Mouse (Mus musculus): Measurements from ENCODE around the gene Trio. TPM values are rescaled to one million over a fixed set of nuclear protein-coding genes. Genes with fewer than 3 reads are reported as not detected.
"Not testable (repeated sequence)": the region's sequence is repeated elsewhere in the genome, so short reads cannot be mapped to it uniquely, and the experiment has no call there.

Trio gene
- polyA plus RNA-seq, 1 experiment from 2014 or later: 15.9 TPM

DNA sequence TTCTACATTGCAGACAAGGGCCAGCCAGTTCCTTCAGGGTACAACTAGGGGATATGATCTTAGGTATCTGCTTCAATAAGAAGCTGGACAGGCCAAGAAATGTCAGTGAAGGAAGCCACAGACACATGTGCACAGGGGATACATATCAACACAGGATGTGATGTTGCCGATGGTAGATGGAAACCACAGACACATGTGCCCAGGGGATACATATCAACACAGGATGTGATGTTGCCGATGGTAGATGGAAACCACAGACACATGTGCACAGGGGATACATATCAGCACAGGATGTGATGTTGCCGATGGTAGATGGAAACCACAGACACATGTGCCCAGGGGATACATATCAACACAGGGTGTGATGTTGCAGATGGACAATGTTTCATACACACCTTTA lies 197.8 kb downstream of the Trio start:
- ATAC-seq; H3K27me3 ChIP-seq (replicated peaks); H3K27ac ChIP-seq; H3K4me1 ChIP-seq (replicated peaks); H3K4me2 ChIP-seq (replicated peaks); H3K9ac ChIP-seq; H3K9me3 ChIP-seq; H3K4me3 ChIP-seq (replicated peaks): not testable (repeated sequence)
- peaks cover 36% of the 10 kb centered on the region for H3K36me3 ChIP-seq
- 78% methylated on average over 3 of the region's 3 CpGs for WGBS

DNA sequence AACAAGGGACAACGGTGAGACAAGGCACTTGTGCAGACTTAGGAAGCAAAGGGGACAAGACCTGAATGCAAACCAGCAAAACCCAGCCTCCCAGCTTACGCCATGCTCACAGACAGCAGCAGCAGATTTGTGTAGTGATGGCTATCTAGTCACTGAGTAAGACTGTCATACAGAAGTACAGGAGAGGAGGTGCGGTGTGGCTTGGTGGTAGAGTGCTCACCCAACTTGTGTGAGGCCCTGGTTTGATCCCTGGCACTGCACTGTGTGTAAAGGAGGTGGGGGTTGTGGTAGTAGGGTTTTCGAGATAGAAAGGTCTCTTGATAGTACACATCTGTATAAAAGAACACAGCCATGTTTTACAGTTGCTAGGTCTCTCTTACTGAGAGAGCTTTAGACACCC lies 198.8 kb downstream of the Trio start:
- Histone ChIP-seq H3K4me1 (replicated peaks) (no peaks in the 10 kb centered on the region), H3K36me3 (peaks cover 36% of the 10 kb centered on the region), H3K4me3 (replicated peaks) (no peak overlapping the region), H3K4me2 (replicated peaks) (no peak overlapping the region), H3K27me3 (replicated peaks) (no peaks in the 10 kb centered on the region), H3K27ac (no peak overlapping the region), H3K9ac (no peak overlapping the region), H3K9me3 (no peaks in the 10 kb centered on the region)
- no peak for ATAC-seq
- 91% methylated on average over 4 of the region's 4 CpGs for WGBS

DNA sequence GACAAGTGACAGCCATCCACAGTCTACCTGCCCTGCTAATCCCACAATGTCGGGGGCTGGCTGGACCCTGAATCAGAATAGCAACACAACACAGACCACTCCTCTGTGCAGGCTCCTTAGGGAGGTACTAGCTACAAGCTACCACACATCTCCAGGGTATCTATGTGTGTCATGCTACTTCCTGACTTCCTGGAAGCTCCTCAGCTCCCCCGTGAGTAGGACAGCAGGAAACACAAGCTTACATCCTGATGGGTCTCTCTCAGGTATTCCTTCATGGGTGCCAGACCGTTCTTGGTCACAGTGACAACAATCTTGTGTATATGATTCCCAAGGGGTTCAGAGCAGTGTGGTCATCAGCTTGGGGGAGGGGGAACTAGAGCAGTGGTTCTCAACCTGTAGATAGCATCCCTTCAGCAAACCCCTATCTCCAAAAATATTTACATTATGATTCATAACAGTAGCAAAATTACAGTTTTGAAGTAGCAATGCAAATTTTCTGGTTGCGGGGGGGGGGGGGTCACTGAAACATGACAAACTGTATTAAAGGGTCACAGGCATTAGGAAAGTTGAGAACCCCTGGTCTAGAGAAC lies 199.5 kb downstream of the Trio start:
- Histone ChIP-seq H3K4me1 (replicated peaks) (no peaks in the 10 kb centered on the region), H3K36me3 (peaks cover 36% of the 10 kb centered on the region), H3K4me3 (replicated peaks) (no peak overlapping the region), H3K9ac (no peak overlapping the region), H3K9me3 (no peaks in the 10 kb centered on the region), H3K27ac (no peak overlapping the region), H3K27me3 (replicated peaks) (no peaks in the 10 kb centered on the region), H3K4me2 (replicated peaks) (no peak overlapping the region)
- no peak for ATAC-seq
- WGBS: 85% methylated on average over 4 of the region's 4 CpGs

DNA sequence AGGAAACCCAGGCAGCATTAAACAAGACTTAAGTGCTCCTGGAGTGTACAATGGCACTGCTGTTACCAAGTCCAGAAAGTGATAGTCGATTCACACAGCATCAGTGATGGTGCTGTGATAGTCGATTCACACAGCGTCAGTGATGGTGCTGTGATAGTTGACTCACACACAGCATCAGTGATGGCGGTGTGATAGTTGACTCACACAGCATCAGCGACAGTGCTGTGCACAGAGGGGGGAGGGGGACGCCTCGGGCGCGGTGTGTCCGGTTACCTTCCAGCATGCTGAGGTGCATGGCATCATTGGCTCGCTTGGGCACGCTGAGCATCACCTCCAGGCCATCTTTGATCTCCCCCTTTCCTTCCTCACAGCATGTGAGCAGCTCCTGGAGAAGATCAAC lies 200.3 kb downstream of the Trio start:
- 92% methylated on average over 12 of the region's 12 CpGs for WGBS
- Histone ChIP-seq H3K4me1 (replicated peaks) (no peaks in the 10 kb centered on the region), H3K36me3 (peaks cover 36% of the 10 kb centered on the region), H3K9me3 (no peaks in the 10 kb centered on the region), H3K4me2 (replicated peaks) (no peak overlapping the region), H3K4me3 (replicated peaks) (no peak overlapping the region), H3K9ac (no peak overlapping the region), H3K27me3 (replicated peaks) (no peaks in the 10 kb centered on the region), H3K27ac (no peak overlapping the region)
- no peak for ATAC-seq

DNA sequence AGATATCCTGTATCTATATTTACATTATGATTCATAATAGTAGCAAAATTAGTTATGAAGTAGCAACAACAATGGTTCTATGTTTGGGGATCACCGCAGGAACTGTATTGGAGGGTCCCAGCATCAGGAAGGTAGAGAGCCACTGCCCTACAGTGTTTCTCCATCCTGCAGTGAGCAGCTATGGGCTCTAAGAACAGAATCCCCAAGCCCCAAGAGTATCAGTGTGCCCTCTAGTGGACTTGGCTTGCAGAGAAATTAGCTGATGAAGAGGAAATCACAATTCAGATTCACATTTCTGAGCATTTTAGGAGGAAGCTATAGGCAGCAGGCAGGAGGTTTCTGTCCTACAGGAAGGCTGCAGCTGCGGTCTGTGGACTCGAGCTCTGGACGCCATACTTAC lies 202.1 kb downstream of the Trio start:
- Histone ChIP-seq H3K4me3 (replicated peaks) (no peak overlapping the region), H3K9ac (no peak overlapping the region), H3K4me1 (replicated peaks) (no peaks in the 10 kb centered on the region), H3K36me3 (peaks cover 34% of the 10 kb centered on the region), H3K27ac (no peak overlapping the region), H3K27me3 (replicated peaks) (no peaks in the 10 kb centered on the region), H3K9me3 (no peaks in the 10 kb centered on the region), H3K4me2 (replicated peaks) (no peak overlapping the region)
- WGBS: 77% methylated on average over 4 of the region's 4 CpGs
- ATAC-seq: 0 out of 2 replicates have a peak, but pooled peaks have one; percentile 47

DNA sequence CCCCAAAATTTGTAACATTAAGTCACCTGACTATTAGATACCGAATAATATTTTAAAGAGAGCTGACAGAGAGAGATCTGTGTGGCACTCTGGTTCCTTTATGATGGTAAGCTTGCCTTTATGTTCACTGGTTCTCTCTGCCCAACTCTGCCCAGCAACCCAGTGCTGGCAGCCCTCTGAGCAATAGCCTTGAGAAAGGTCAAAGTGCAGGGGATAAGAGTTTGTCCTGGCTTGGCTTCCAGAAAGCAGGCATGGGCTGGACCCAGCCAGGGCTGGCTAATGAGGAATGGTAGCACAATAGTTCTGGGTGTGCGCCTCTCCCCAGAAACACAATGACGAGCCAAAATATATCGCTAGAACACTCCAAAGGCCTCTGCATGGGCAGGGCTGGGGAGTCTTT lies 203.2 kb downstream of the Trio start:
- Histone ChIP-seq H3K4me1 (replicated peaks) (no peaks in the 10 kb centered on the region), H3K9ac (no peak overlapping the region), H3K4me2 (replicated peaks) (no peak overlapping the region), H3K27ac (no peak overlapping the region), H3K4me3 (replicated peaks) (no peak overlapping the region), H3K9me3 (no peaks in the 10 kb centered on the region), H3K36me3 (peaks cover 36% of the 10 kb centered on the region), H3K27me3 (replicated peaks) (no peaks in the 10 kb centered on the region)
- ATAC-seq: no peak
- 90% methylated on average over 4 of the region's 4 CpGs for WGBS

DNA sequence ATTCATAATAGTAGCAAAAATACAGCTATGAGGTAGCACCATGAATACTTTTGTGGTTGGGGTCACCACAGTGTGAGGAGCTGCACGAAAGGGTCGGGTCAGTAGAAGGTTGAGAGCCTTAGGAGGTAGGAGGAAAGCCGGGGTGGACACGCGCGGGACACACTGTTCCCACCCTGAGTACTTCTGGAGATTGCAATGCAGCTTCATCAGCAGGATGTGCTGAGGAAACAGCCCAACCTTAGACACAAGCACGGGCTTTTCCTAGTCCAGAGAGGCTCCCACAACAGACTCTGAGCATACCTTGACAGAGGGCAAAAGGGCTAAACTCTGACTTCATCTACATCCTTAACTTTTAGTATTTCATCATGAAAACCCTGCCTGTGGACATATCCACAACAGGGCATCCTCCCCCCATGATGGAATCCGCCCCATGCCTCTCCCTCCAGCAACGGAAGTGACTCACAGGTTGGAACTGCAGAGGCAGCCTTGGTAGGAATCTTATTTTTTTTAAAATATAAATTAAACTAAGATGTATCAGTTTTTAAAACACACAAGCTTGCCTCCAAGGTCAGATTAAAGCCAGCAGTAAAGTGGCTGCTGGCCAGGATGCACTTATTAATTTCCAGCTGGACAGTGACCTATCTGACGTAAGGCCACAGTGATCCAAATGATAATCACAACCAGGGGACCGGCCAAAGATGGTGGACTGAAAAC lies 203.8 kb downstream of the Trio start:
- WGBS: 91% methylated on average over 11 of the region's 11 CpGs
- no peaks in the 10 kb centered on the region for H3K27me3 ChIP-seq (replicated peaks)
- no peak for ATAC-seq
- no peaks in the 10 kb centered on the region for H3K4me1 ChIP-seq (replicated peaks)
- H3K4me2 ChIP-seq (replicated peaks): no peak overlapping the region
- peaks cover 32% of the 10 kb centered on the region for H3K36me3 ChIP-seq
- no peak overlapping the region for H3K27ac ChIP-seq
- no peak overlapping the region for H3K9ac ChIP-seq
- no peaks in the 10 kb centered on the region for H3K9me3 ChIP-seq
- H3K4me3 ChIP-seq (replicated peaks): no peak overlapping the region

DNA sequence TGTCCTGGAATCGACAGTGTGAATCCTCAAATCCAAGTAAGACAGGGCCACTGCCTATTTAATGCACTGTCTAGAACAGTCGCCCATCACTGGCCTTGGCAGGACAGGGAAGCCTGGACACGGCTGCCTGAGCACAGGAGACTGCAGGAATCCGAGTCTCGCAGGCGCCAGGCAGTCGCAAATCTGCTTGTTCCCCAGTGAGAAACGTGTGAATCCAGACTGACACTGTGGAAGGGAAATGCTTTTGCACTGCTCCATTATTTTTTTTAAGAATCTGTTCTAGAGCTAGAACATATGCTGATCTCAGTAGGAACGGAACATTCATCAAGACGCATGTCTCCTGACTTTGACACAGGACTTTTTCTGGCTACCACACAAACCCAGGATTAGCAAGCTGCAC lies 208.6 kb downstream of the Trio start:
- Histone ChIP-seq H3K27me3 (replicated peaks) (no peaks in the 10 kb centered on the region), H3K4me3 (replicated peaks) (no peak overlapping the region), H3K4me2 (replicated peaks) (no peak overlapping the region), H3K27ac (no peak overlapping the region), H3K9me3 (no peaks in the 10 kb centered on the region), H3K9ac (no peak overlapping the region), H3K36me3 (peaks cover 20% of the 10 kb centered on the region; the same call in 1 of the 2 replicates), H3K4me1 (replicated peaks) (no peaks in the 10 kb centered on the region)
- WGBS: 70% methylated on average over 10 of the region's 10 CpGs
- no peak for ATAC-seq

DNA sequence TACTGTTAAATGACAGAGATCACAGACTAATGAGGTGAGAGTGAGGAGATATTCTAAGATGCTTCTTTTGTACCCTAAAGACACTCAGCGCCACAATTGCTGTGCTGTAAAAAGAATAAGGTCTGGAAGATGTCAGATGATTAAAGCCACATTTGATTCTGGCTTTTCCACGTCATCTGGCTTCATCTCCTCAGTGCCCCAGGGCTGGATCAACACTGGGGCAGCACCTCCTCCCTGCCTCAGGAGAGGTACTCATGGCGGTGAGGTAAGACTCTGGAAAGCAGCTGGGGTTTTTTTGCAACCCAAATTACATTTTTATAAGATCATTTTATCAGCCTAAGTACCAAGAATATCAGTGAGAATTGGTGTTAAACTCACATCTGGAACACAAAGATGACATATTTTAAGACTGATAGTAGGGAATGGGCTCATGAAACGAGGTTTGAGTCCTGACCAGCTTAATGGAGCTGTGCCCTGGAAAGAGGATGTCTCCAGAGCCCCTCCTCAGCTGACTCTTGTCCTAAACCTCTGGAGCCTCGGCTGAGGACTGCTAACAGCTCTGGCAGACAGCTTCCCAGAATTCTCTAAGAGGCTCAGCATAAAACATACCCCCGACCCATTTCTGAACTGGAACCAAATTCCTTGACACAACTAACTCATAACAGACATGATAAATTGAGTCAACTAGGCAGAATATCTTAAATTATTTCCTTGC lies 210.8 kb downstream of the Trio start:
- ATAC-seq: no peak
- 57% methylated on average over 6 of the region's 6 CpGs for WGBS
- no peaks in the 10 kb centered on the region for H3K9me3 ChIP-seq
- no peak overlapping the region for H3K27ac ChIP-seq
- H3K4me3 ChIP-seq (replicated peaks): no peak overlapping the region
- H3K4me2 ChIP-seq (replicated peaks): no peak overlapping the region
- H3K27me3 ChIP-seq (replicated peaks): no peaks in the 10 kb centered on the region
- peaks cover 20% of the 10 kb centered on the region; the same call in 1 of the 2 replicates for H3K36me3 ChIP-seq
- H3K9ac ChIP-seq: no peak overlapping the region
- H3K4me1 ChIP-seq (replicated peaks): no peaks in the 10 kb centered on the region

DNA sequence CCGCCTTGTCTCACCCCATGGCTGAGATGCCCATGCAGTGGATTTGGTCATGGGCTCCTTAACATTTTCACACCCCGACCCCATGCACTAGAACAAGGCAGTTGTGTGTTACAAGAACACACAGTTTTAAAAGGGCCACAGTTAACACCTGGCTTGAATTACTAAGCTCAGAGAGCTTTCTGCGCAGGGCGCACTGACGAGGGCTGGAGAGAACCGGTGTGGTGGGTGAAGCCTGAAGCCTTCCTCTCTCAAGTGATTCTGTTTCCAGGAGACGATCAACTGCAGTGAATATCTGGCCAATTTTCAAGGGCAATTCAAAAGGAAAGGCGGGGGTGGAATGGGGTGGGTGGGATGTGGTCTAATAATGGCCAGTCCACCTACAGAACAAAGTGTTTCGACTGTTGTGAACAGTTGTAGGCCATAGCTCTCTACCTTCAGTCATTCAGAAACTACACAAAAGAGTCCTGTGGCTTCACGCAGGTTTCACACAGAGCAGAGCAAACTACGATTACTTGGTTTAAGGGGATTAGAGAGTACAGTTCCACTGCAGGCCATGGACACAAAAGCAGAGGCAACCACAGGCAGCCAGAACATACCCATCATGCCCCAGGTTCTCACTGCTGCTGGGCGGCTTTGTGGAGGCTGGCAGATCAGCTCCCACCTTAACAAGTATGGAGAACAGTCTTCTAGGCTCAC lies 214.7 kb downstream of the Trio start:
- H3K9me3 ChIP-seq: no peaks in the 10 kb centered on the region
- H3K4me3 ChIP-seq (replicated peaks): no peak overlapping the region
- peaks cover 24% of the 10 kb centered on the region for H3K4me1 ChIP-seq (replicated peaks)
- H3K27ac ChIP-seq: no peak overlapping the region
- no peak for ATAC-seq
- H3K27me3 ChIP-seq (replicated peaks): no peaks in the 10 kb centered on the region
- no peak overlapping the region for H3K4me2 ChIP-seq (replicated peaks)
- H3K36me3 ChIP-seq: peaks cover 5% of the 10 kb centered on the region; the same call in 1 of the 2 replicates
- no peak overlapping the region for H3K9ac ChIP-seq
- 73% methylated on average over 12 of the region's 12 CpGs for WGBS

DNA sequence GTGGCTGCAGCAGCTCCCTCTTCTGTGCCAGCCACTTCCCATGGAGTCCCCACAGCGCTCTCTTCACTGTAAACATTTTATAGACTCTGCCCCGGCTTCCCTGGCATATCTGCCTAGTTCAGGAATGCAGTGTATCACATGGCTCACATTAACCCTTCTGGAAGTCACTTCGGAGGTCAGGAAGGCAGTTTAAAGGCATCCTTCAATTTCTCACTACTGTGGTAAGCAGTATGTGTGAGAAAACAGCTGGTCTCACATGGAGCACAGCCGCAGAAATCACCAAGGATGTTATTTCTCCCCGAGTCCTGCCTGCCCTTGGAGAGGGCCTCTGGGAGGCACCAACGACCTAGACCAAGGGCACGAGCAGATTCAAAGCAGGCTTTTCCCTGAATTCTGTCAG lies 215.4 kb downstream of the Trio start:
- H3K9ac ChIP-seq: no peak overlapping the region
- H3K27me3 ChIP-seq (replicated peaks): no peaks in the 10 kb centered on the region
- no peak overlapping the region for H3K4me3 ChIP-seq (replicated peaks)
- no peak overlapping the region for H3K4me2 ChIP-seq (replicated peaks)
- H3K36me3 ChIP-seq: peaks cover 8% of the 10 kb centered on the region
- ATAC-seq: no peak
- H3K4me1 ChIP-seq (replicated peaks): peaks cover 30% of the 10 kb centered on the region
- H3K27ac ChIP-seq: no peak overlapping the region
- WGBS: 34% methylated on average over 7 of the region's 7 CpGs
- no peaks in the 10 kb centered on the region for H3K9me3 ChIP-seq

DNA sequence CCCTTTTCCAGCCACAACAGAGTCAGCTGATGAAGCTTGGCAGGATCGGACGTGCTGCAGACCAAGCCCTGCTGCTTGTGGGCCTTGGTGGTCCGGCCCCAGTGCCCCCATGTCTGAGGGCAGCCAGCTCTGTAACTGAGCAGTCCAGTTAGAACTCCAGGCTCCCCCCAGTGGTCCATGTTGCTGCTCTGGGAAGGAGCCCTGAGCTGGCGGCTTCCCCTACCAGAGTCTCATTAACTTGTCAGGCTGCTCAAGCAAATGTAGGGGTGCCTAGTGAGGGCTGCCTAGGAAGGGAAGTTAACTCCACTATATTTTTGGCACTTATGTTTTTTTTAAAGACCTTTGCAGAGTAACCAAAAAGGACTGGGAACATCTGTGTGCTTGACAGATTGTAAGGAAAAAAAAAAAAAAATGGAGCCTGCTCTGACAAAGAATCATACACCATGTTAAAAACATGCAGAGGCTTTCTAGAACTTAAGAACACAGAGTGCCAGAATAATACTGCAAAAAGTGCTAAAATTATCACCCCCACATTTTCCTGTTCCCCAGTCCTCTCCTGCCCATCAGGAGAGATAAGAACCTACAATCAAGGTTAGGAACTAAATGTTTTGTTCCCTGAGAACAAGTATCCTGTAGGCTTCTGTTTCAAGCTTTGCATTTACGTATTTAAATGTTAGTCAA lies 216.9 kb downstream of the Trio start:
- no peaks in the 10 kb centered on the region for H3K27me3 ChIP-seq (replicated peaks)
- H3K27ac ChIP-seq: peak overlapping the region; percentile 82

More for the DNA sequence above, 216.9 kb downstream of the Trio start:
- Histone ChIP-seq H3K9me3 (no peaks in the 10 kb centered on the region), H3K4me2 (replicated peaks) (no peak overlapping the region), H3K4me3 (replicated peaks) (no peak overlapping the region), H3K36me3 (peaks cover 11% of the 10 kb centered on the region), H3K4me1 (replicated peaks) (peaks cover 30% of the 10 kb centered on the region), H3K9ac (no peak overlapping the region)
- whole genome bisulfite sequencing: 49% methylated on average over 5 of the region's 5 CpGs
- ATAC-seq: peak; percentile 34
